Mouse (Mus musculus): ENCODE measurements around the gene Spag7. TPM values are rescaled to one million over a fixed set of nuclear protein-coding genes. Genes with fewer than 3 reads are reported as not detected.
A peak's percentile ranks its signal among the peaks of the same experiment; 100 is the strongest.

Spag7 gene
- polyA plus RNA-seq (2016; fragmentation: Nextera tagmentation; extraction: Ambion mirVana) = 182 and 196 TPM in 2 replicates

DNA sequence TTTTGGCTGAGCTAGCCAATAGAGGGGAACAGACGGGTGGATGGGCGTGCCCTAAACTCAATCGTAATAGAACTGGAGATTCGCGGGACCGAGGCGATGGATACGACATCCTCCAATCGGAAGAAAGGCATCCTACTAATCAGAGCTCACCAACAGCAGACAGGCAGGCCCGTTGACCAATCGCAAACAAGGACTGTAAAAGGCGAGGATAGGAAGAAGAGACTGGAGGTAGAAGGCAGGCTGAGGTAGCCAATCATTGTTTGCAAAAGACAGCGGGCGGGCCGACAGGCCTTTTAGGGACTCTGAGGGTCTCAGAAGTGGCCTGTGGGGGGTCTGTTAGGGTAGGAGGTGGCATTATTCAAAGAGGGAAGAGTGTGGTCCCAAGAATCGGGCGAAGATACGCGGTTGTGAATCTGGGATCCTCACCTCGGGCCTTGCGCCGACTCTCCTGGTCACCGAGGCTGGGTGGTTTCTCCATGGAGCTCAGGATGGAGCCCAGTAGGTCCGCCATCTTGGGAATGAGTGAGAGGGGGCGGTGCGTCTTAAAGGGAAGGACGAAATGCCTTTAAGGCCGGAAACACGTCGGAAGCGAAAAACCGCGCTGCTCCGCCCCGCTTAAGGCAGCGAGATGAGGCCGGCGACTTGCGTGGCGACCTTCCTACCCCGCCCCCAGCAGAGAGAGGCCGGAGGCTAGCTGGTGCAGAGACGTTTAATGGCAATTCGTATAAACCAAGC, at the start of gene Spag7:
Gene Spag7, minus strand, starts transcription at position 646 of the 735 bp plus-strand sequence.
- H3K9me3 ChIP-seq (replicated peaks) = no peaks in the 10 kb centered on the region
- H3K27me3 ChIP-seq (ENCODE audit: low read depth, poor library complexity, severe bottlenecking) = no peaks in the 10 kb centered on the region
- H3K27ac ChIP-seq = peak within 1 kb of the TSS; percentile 91
- peaks cover 50% of the 10 kb centered on the region for H3K36me3 ChIP-seq
- WGBS = under 1% methylated on average over 44 of the region's 44 CpGs
- H3K4me1 ChIP-seq = peaks cover 37% of the 10 kb centered on the region
- peak; percentile 94 for DNase-seq (ENCODE audit: low spot score)
- peak within 1 kb of the TSS; percentile 64 for H3K4me3 ChIP-seq

DNA sequence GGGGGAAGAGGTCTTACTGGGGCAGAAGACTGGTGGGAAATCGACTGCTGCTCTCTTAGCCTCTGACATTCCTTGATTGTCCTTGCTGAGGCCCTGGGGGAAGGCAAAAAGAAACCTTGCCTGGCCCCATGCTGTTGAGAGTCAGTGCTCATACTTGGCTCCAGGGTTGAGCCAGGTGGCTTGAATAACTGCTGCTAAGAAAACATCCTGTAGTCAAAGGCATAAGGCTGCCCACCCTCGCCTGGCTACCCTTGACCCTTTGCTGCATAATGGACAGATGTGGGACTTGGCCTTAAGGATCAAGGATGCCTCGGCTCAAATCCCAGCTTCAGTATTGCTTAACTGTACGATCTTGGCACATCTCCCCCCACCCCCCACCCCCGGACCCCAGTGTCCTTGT, 49.3 kb upstream of the Spag7 start:
- no peak overlapping the region for H3K27ac ChIP-seq
- no peak overlapping the region for H3K4me3 ChIP-seq
- WGBS = 83% methylated on average over 5 of the region's 5 CpGs
- no peaks in the 10 kb centered on the region for H3K27me3 ChIP-seq (ENCODE audit: low read depth, poor library complexity, severe bottlenecking)
- DNase-seq (ENCODE audit: low spot score) = no peak
- H3K4me1 ChIP-seq = no peaks in the 10 kb centered on the region
- peaks cover 90% of the 10 kb centered on the region for H3K36me3 ChIP-seq
- no peaks in the 10 kb centered on the region for H3K9me3 ChIP-seq (replicated peaks)

DNA sequence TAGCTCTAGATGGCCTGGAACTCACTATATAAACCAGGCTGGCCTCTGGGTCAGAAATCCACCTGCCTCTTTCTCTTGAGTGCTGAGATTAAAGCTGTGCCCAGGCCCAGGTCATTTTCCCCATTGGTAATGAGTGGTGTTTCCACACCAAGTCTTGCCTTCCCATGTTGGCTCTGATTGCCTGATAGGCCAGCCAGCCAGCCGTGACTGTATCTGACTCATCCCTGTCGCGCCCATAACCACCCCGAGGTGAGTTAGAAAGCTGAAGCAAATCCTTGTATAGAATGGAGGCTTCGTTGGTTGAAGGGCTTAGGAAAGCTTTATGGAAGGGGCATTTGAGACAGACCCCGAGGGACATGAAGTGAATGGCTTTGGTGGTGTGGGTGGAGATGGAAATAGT, 46.6 kb upstream of the Spag7 start:
- no peak overlapping the region for H3K27ac ChIP-seq
- no peaks in the 10 kb centered on the region for H3K4me1 ChIP-seq
- H3K27me3 ChIP-seq (ENCODE audit: low read depth, poor library complexity, severe bottlenecking) = no peaks in the 10 kb centered on the region
- DNase-seq (ENCODE audit: low spot score) = no peak
- H3K36me3 ChIP-seq = peaks cover 87% of the 10 kb centered on the region
- H3K9me3 ChIP-seq (replicated peaks) = no peaks in the 10 kb centered on the region
- WGBS = 93% methylated on average over 6 of the region's 6 CpGs
- no peak overlapping the region for H3K4me3 ChIP-seq

DNA sequence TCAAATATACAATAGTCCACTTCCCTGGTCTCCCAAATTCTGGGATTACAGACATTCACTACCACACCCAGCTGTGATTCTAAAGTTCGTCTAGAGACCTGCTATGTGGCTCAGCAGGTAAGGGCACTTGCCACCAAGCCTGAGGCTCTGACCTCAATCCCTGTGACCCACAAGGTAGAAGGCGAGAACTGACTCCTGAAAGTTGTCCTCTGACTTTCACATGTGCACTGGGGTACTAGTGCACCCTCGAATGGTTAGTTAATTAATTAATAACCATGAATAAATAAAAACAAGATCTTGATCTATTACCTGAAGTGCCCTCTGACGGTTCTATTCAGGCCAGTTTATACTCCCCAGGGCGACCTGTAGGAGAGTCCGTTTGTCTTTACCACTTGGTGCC, 44.0 kb upstream of the Spag7 start:
- H3K27ac ChIP-seq = no peak overlapping the region
- H3K9me3 ChIP-seq (replicated peaks) = no peaks in the 10 kb centered on the region
- DNase-seq (ENCODE audit: low spot score) = no peak
- H3K36me3 ChIP-seq = peaks cover 87% of the 10 kb centered on the region
- H3K4me1 ChIP-seq = no peaks in the 10 kb centered on the region
- H3K27me3 ChIP-seq (ENCODE audit: low read depth, poor library complexity, severe bottlenecking) = no peaks in the 10 kb centered on the region
- H3K4me3 ChIP-seq = no peak overlapping the region
- WGBS = 87% methylated on average over 6 of the region's 6 CpGs

DNA sequence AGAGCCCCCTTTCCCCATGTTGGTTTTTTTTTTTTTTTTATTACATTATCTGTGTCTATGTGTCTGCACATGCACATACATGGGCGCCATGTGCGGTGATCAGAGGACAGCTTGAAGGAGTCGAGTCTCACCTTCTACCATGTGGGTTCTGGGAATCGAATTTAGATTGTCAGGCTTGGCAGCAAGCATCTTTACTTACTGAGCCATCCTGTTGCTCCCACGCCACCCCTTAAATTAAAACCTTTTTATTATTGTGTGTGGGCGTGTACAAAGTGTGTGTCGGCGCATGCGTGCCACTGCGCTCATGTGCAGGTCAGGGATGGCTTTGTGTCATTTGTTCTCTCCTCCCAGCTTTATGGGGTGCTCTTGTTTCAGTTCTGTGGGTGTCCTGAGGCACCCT, 41.8 kb upstream of the Spag7 start:
- H3K27ac ChIP-seq = no peak overlapping the region
- WGBS = 93% methylated on average over 10 of the region's 10 CpGs
- H3K27me3 ChIP-seq (ENCODE audit: low read depth, poor library complexity, severe bottlenecking) = no peaks in the 10 kb centered on the region
- peaks cover 87% of the 10 kb centered on the region for H3K36me3 ChIP-seq
- DNase-seq (ENCODE audit: low spot score) = no peak
- no peaks in the 10 kb centered on the region for H3K4me1 ChIP-seq
- no peak overlapping the region for H3K4me3 ChIP-seq
- no peaks in the 10 kb centered on the region for H3K9me3 ChIP-seq (replicated peaks)

DNA sequence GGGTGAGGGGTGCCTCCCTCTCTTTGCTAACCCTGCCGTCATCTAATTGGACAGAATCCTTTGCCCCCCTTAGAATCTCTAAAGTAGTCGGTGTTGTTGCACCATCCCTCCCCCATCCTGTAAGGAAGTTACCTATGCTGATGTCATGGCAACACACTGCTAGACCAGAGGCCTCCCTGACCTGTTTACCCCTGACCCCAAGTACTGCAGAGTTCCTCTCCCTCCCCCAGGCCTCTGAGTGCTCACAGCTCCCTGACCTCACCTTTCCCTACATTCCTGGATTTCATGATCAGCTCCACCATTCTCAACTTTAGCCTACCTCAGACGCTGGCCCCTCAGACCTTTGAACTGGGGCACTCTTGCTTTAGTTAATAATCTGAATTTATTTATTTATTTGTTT, 36.9 kb upstream of the Spag7 start:
- Histone ChIP-seq H3K36me3 (peaks cover 89% of the 10 kb centered on the region), H3K27ac (no peak overlapping the region), H3K9me3 (replicated peaks) (no peaks in the 10 kb centered on the region), H3K27me3 (ENCODE audit: low read depth, poor library complexity, severe bottlenecking) (no peaks in the 10 kb centered on the region), H3K4me1 (peaks cover 19% of the 10 kb centered on the region), H3K4me3 (no peak overlapping the region)
- 90% methylated on average over 3 of the region's 3 CpGs for WGBS
- no peak for DNase-seq (ENCODE audit: low spot score)

DNA sequence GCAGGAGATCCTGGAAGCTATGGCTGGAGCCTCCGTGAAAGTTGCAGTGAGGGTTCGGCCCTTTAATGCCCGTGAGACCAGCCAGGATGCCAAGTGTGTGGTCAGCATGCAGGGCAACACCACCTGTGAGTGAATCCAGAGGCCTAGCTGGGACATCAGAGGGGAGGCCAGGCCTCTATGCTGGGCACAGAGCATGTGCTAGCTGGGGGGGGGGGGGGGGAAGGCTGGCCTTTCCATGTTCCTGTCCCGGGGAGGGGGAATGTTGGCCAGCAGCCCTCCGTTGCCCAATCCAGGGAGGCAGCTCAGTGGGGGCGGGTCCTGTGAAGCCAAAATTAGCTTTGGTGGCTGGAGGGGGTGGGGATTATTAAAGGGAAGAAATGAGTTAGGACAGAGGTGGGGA, 33.6 kb upstream of the Spag7 start:
- 76% methylated on average over 6 of the region's 6 CpGs for WGBS
- Histone ChIP-seq H3K4me3 (0 out of 2 replicates have a peak overlapping the region, but pooled peaks have one; percentile 96), H3K27ac (no peak overlapping the region), H3K4me1 (peaks cover 34% of the 10 kb centered on the region), H3K27me3 (ENCODE audit: low read depth, poor library complexity, severe bottlenecking) (no peaks in the 10 kb centered on the region), H3K36me3 (peaks cover 56% of the 10 kb centered on the region), H3K9me3 (replicated peaks) (no peaks in the 10 kb centered on the region)
- no peak for DNase-seq (ENCODE audit: low spot score)

DNA sequence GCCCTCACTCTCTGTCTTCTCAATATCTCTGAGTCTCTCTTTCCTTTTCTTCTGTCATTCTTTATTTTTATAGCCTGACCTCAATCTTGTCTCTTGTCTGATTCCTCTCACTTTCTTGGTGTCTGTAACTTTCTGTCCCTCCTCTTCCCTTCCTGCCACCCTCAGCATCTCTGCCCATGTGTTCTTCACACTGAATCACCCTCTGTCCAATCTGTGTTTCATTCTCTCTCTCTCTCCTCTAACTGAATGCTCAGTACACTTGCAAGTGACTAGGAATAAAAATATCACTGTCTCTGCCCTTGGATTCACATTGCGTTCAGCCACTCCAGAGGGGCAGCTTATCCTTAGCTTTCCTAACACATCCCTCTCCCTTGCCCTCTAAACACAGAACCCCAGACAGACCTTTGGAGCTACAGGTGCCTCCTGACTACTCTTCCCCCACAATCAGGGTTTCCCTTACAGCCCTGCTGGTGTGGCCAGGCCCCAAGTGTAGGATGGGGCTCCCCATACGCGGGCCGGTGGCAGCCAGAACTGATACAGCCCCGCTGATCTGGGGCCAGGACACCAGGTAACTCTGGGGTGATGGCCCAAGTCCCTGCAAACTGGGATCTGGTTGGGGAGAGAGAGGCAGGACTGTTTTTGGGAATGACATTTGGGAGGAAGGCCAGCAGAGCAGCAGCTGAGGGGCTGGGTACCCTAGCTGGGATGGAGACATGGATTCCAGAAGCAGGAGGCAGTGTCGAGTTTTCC, 32.9 kb upstream of the Spag7 start:
- peaks cover 50% of the 10 kb centered on the region for H3K36me3 ChIP-seq
- H3K4me3 ChIP-seq = peak overlapping the region; percentile 96
- no peak overlapping the region for H3K27ac ChIP-seq
- no peak for DNase-seq (ENCODE audit: low spot score)
- H3K27me3 ChIP-seq (ENCODE audit: low read depth, poor library complexity, severe bottlenecking) = no peaks in the 10 kb centered on the region
- H3K4me1 ChIP-seq = peaks cover 34% of the 10 kb centered on the region
- WGBS = 82% methylated on average over 6 of the region's 6 CpGs
- no peaks in the 10 kb centered on the region for H3K9me3 ChIP-seq (replicated peaks)

DNA sequence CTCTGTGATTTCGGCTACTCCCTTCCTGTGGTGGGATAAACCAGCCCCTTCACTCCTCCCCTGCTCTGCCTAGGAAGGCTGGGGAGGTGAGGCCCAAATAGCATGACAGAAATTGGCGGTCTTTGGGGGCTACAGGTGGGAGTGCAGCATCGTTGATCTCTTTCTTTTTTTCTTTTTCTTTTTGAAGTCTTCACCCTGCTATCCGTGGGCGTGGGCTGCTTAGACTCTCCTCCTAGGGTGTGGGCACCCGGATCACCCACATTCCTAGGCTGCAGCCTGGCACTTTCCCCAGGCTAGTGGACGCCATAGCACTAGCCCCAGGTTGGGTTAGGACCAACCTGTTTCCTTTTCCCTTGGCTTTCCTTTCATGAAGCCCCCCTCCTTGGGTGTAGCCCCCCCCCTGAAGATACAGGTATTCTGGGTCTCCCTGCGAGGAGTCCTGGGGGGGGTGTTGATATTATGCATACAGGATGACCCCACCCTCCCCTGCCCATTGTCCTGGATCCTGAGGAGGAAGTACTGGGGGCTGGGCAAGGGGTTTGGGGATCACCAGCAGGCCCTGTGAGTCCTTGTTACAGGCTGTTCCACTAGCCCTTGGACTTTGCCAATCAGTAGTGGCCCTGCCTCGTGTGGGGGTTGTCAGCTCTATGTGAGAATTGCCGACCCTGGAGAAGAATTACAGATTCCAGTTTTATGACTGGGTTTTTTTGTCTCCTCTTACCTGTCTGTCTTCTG, 32.2 kb upstream of the Spag7 start:
- Histone ChIP-seq H3K4me1 (peaks cover 34% of the 10 kb centered on the region), H3K27ac (peak overlapping the region; percentile 96), H3K9me3 (replicated peaks) (no peaks in the 10 kb centered on the region), H3K27me3 (ENCODE audit: low read depth, poor library complexity, severe bottlenecking) (no peaks in the 10 kb centered on the region), H3K36me3 (peaks cover 42% of the 10 kb centered on the region), H3K4me3 (peak overlapping the region; percentile 96)
- DNase-seq (ENCODE audit: low spot score) = no peak
- WGBS = 11% methylated on average over 10 of the region's 10 CpGs

DNA sequence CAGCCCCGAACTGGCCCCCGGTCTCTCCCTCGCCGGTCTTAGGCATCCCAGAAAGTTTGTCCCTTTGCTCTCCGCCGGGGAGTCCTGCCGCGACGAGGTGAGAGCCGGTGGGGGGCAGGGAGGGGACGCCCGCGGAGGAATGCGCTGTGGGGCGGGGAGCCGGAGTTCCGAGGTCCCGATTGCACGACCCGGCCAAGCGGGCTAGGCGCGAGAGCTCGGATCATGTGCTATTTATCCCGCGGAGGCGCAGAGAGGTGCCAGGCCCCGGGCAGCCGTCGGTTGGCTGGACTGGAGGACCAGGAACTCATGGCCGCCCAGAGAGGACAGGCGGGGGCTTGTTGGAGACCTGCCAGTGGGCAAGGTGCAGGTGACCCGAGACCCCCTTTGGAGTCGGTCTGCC, 31.4 kb upstream of the Spag7 start:
- Histone ChIP-seq H3K27ac (peak overlapping the region; percentile 96), H3K27me3 (ENCODE audit: low read depth, poor library complexity, severe bottlenecking) (no peaks in the 10 kb centered on the region), H3K4me1 (peaks cover 34% of the 10 kb centered on the region), H3K36me3 (peaks cover 34% of the 10 kb centered on the region), H3K9me3 (replicated peaks) (no peaks in the 10 kb centered on the region), H3K4me3 (peak overlapping the region; percentile 96)
- under 1% methylated on average over 34 of the region's 34 CpGs for WGBS
- peak; percentile 76 for DNase-seq (ENCODE audit: low spot score)

DNA sequence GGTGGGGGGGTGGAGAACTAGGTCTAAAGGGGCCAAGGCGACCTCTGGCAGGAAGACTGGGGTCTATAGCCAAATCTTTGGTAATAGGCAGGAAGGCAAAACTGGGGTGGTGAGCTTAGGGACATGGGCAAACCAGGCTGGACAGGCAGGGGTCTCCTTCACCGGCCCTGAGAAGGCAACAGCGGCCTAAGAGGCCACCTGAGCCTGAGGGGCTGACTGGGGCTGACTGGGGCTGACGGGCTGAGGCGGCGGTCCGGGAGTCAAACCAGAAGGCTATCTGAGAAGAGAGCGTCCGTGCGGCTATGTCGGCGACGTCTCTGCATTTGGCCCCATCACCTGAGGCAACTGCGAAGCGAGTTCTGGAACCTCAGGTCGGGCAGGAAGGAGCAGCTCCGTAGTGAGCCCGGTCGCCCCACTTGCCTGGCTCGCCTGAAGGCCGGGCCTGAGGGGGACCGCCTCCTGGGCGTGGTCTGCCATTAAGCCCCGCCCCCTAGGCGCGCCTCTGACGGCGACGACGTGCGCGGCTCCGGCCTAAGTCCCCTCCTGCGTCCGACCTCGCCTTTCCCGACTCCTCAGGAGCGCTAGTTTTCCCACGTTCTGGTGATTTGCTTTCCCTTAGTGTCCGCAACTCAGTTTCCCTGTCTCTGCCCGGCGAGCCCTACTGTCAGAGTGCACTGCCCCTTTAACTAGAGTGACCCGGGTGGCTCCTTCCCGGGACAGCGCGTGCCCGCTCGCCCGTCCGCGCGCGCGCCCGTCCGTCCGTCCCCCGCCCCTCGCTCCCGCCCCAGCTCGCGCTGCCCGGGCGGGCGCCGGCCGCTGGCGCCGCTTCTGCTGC, 30.7 kb upstream of the Spag7 start, which contains the start of the genes Inca1 and Kif1c:
Gene Inca1, minus strand, starts transcription at position 434 of the 835 bp plus-strand sequence.
Gene Kif1c, plus strand, starts transcription at position 827 of the 835 bp plus-strand sequence.
- H3K9me3 ChIP-seq (replicated peaks) = no peaks in the 10 kb centered on the region
- 1% methylated on average over 69 of the region's 69 CpGs for WGBS
- H3K4me3 ChIP-seq = peak within 1 kb of the TSS; percentile 96
- peak; percentile 96 for DNase-seq (ENCODE audit: low spot score)
- peaks cover 34% of the 10 kb centered on the region for H3K4me1 ChIP-seq
- H3K27ac ChIP-seq = peak within 1 kb of the TSS; percentile 96
- H3K27me3 ChIP-seq (ENCODE audit: low read depth, poor library complexity, severe bottlenecking) = no peaks in the 10 kb centered on the region
- peaks cover 28% of the 10 kb centered on the region for H3K36me3 ChIP-seq

DNA sequence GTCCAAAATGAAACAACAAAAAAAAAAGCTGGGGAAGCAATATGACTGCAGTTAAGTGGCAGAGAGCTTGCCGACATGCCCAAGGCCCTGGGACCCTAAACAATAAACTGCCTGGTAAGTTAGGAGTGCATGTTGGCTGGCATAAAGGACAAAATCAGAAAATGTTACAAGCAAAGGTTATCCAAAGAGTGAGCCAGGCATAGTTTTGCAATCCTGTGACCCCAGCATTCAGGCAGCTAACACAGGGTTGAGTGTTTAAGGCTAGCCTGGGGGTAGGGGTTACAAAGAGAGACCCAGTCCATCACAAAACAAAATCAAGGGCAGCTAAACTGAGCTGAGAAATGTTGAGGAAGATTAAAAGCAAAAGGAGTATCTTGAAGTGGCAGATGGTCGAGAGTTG, 29.8 kb upstream of the Spag7 start:
- Histone ChIP-seq H3K27ac (no peak overlapping the region), H3K4me1 (peaks cover 34% of the 10 kb centered on the region), H3K36me3 (peaks cover 19% of the 10 kb centered on the region), H3K4me3 (no peak overlapping the region), H3K27me3 (ENCODE audit: low read depth, poor library complexity, severe bottlenecking) (no peaks in the 10 kb centered on the region), H3K9me3 (replicated peaks) (no peaks in the 10 kb centered on the region)
- no peak for DNase-seq (ENCODE audit: low spot score)
- 76% methylated on average over 2 of the region's 2 CpGs for WGBS
